Mouse (Mus musculus) myocyte (in vitro differentiated cells): ENCODE results near the gene Gm20388.

Source experiments
- CEBPB ChIP-seq: IDR thresholded peaks from 2 replicates; pipeline ENCODE4 v1.6.1; 2011; ENCODE audit warnings: mild to moderate bottlenecking, moderate library complexity; ENCODE audit not compliant: poor library complexity, insufficient read depth, severe bottlenecking
- E2F4 ChIP-seq: IDR thresholded peaks from one replicate; pipeline ENCODE4 v1.6.1; 2011; ENCODE audit warnings: mild to moderate bottlenecking, control low read depth, moderate library complexity; ENCODE audit not compliant: insufficient read depth
- MAX ChIP-seq: IDR thresholded peaks from one replicate; pipeline ENCODE4 v1.6.1; 2011; ENCODE audit warnings: low read depth, mild to moderate bottlenecking, control low read depth
- MYOD1 ChIP-seq, 3 experiments: IDR thresholded peaks; one replicate each; pipeline ENCODE4 v1.6.1; 2011; ENCODE audit warnings: control low read depth in 2 of 3, low read depth in 2 of 3, mild to moderate bottlenecking in 2 of 3, moderate library complexity in 1 of 3; ENCODE audit not compliant: insufficient read length in 2 of 3, control insufficient read depth in 1 of 3
- MYOG ChIP-seq, 3 experiments: IDR thresholded peaks; one replicate each; pipeline ENCODE4 v1.6.1; 2011; ENCODE audit warnings: control low read depth in 2 of 3, low read depth in 2 of 3, mild to moderate bottlenecking in 2 of 3; ENCODE audit not compliant: insufficient read length in 2 of 3, control insufficient read depth in 1 of 3, insufficient read depth in 1 of 3
- POLR2A ChIP-seq: IDR thresholded peaks from one replicate; pipeline ENCODE4 v1.6.1; 2011; ENCODE audit warnings: low read depth, mild to moderate bottlenecking, control low read depth, moderate library complexity; ENCODE audit not compliant: insufficient read length
- POLR2AphosphoS2 ChIP-seq: IDR thresholded peaks from one replicate; pipeline ENCODE4 v1.6.1; 2011; ENCODE audit warnings: low read depth, control low read depth; ENCODE audit not compliant: insufficient read length
- REST ChIP-seq: IDR thresholded peaks from one replicate; pipeline ENCODE4 v1.6.1; 2011; ENCODE audit warnings: mild to moderate bottlenecking, control low read depth, moderate library complexity; ENCODE audit not compliant: insufficient read depth, insufficient read length
- SRF ChIP-seq: IDR thresholded peaks from one replicate; pipeline ENCODE4 v1.6.1; 2011; ENCODE audit warnings: low read depth; ENCODE audit not compliant: control insufficient read depth, insufficient read length
- TCF12 ChIP-seq: IDR thresholded peaks from one replicate; pipeline ENCODE4 v1.6.1; 2011; ENCODE audit warnings: mild to moderate bottlenecking, control low read depth; ENCODE audit not compliant: poor library complexity, insufficient read depth, severe bottlenecking
- TCF3 ChIP-seq: IDR thresholded peaks from one replicate; pipeline ENCODE4 v1.6.1; 2011; ENCODE audit warnings: low read depth, control low read depth; ENCODE audit not compliant: insufficient read length
- USF1 ChIP-seq: IDR thresholded peaks from one replicate; pipeline ENCODE4 v1.6.1; 2011; ENCODE audit warnings: low read depth, mild to moderate bottlenecking, control low read depth, moderate library complexity

DNA sequence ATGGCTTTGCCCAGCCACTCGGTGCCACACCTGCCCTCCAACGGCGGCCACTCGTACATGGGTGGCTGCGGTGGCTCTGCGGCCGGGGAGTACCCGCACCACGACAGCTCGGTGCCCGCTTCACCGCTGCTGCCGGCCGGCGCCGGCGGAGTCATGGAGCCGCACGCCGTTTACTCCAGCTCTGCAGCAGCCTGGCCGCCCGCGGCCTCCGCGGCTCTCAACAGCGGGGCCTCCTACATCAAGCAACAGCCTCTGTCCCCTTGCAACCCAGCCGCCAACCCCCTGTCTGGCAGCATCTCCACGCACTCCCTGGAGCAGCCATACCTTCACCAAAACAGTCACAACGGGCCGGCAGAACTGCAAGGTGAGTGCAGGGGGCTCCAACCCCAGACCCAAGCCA, 1174.4 kb downstream of the Gm20388 start:
- TF ChIP-seq E2F4, result no peak
- no peak for TF ChIP-seq POLR2A
- no peak for TF ChIP-seq USF1
- no peak for TF ChIP-seq TCF3
- TF ChIP-seq CEBPB, result no peak
- TF ChIP-seq MAX, result no peak
- TF ChIP-seq TCF12, result no peak
- no peak for TF ChIP-seq MYOG (IDR thresholded peaks at IDR 0.05; ENCODE audit: control insufficient read depth in 1 of 3, insufficient read depth in 1 of 3, insufficient read length in 2 of 3, low read depth in 2 of 3)
- TF ChIP-seq MYOD1 (IDR thresholded peaks at IDR 0.05; ENCODE audit: control insufficient read depth in 1 of 3, insufficient read length in 2 of 3, low read depth in 2 of 3), result no peak
- no peak for TF ChIP-seq POLR2AphosphoS2
- TF ChIP-seq SRF, result no peak
- TF ChIP-seq REST, result no peak
